Mouse (Mus musculus): ENCODE results near the gene D130043K22Rik.
A peak's percentile ranks its signal among the peaks of the same experiment; 100 is the strongest.

Gene D130043K22Rik

GRCm38 (mm10) chr13:24844983-24845955 lies at the start of gene D130043K22Rik:
D130043K22Rik (plus strand) TSS chr13:24845135.
- Histone ChIP-seq H3K27me3 (ENCODE audit: control insufficient read depth, insufficient read depth, low read length, poor library complexity, severe bottlenecking) (no peaks in the 10 kb centered on the region), H3K36me3 (ENCODE audit: control insufficient read depth, insufficient read depth, low read length, poor library complexity, severe bottlenecking) (no peaks in the 10 kb centered on the region)
- peak; percentile 33 for DNase-seq (ENCODE audit: low read depth, low spot score)

GRCm38 (mm10) chr13:24798686-24799085 lies 46.2 kb upstream of the D130043K22Rik start:
- H3K36me3 ChIP-seq (ENCODE audit: control insufficient read depth, insufficient read depth, low read length, poor library complexity, severe bottlenecking) = no peaks in the 10 kb centered on the region
- H3K27me3 ChIP-seq (ENCODE audit: control insufficient read depth, insufficient read depth, low read length, poor library complexity, severe bottlenecking) = no peaks in the 10 kb centered on the region
- no peak for DNase-seq (ENCODE audit: low read depth, low spot score)

- no peaks in the 10 kb centered on the region for H3K36me3 ChIP-seq (ENCODE audit: control insufficient read depth, insufficient read depth, low read length, poor library complexity, severe bottlenecking)
- DNase-seq (ENCODE audit: low read depth, low spot score) = no peak
- no peaks in the 10 kb centered on the region for H3K27me3 ChIP-seq (ENCODE audit: control insufficient read depth, insufficient read depth, low read length, poor library complexity, severe bottlenecking)
Measured at GRCm38 (mm10) chr13:24799378-24799777, 45.6 kb upstream of the D130043K22Rik start.

- Histone ChIP-seq H3K27me3 (ENCODE audit: control insufficient read depth, insufficient read depth, low read length, poor library complexity, severe bottlenecking) (no peaks in the 10 kb centered on the region), H3K36me3 (ENCODE audit: control insufficient read depth, insufficient read depth, low read length, poor library complexity, severe bottlenecking) (0 out of 2 replicates have a peak, but pooled peaks cover 2% of the 10 kb centered on the region)
- peak; percentile 44 for DNase-seq (ENCODE audit: low read depth, low spot score)
Measured at GRCm38 (mm10) chr13:24799925-24800673, 44.8 kb upstream of the D130043K22Rik start.

GRCm38 (mm10) chr13:24800674-24801307 lies 44.1 kb upstream of the D130043K22Rik start:
- DNase-seq (ENCODE audit: low read depth, low spot score) = peak; percentile 98
- peaks cover 5% of the 10 kb centered on the region; the same call in 1 of the 2 replicates for H3K36me3 ChIP-seq (ENCODE audit: control insufficient read depth, insufficient read depth, low read length, poor library complexity, severe bottlenecking)

GRCm38 (mm10) chr13:24801308-24801921 lies 43.5 kb upstream of the D130043K22Rik start, which contains the start of gene BC005537:
BC005537 (plus strand) TSS chr13:24801657.
- DNase-seq (ENCODE audit: low read depth, low spot score) = peak; percentile 74
- peaks cover 6% of the 10 kb centered on the region; the same call in 1 of the 2 replicates for H3K36me3 ChIP-seq (ENCODE audit: control insufficient read depth, insufficient read depth, low read length, poor library complexity, severe bottlenecking)

More at GRCm38 (mm10) chr13:24800674-24801307, 44.1 kb upstream of the D130043K22Rik start:
- H3K27me3 ChIP-seq (ENCODE audit: control insufficient read depth, insufficient read depth, low read length, poor library complexity, severe bottlenecking) = no peaks in the 10 kb centered on the region

GRCm38 (mm10) chr13:24802131-24802691 lies 42.7 kb upstream of the D130043K22Rik start:
- peak; percentile 61 for DNase-seq (ENCODE audit: low read depth, low spot score)
- Histone ChIP-seq H3K27me3 (ENCODE audit: control insufficient read depth, insufficient read depth, low read length, poor library complexity, severe bottlenecking) (no peaks in the 10 kb centered on the region), H3K36me3 (ENCODE audit: control insufficient read depth, insufficient read depth, low read length, poor library complexity, severe bottlenecking) (peaks cover 6% of the 10 kb centered on the region; the same call in 1 of the 2 replicates)

More at GRCm38 (mm10) chr13:24801308-24801921, 43.5 kb upstream of the D130043K22Rik start, which contains the start of gene BC005537:
- H3K27me3 ChIP-seq (ENCODE audit: control insufficient read depth, insufficient read depth, low read length, poor library complexity, severe bottlenecking) = no peaks in the 10 kb centered on the region

GRCm38 (mm10) chr13:24803196-24803595 lies 41.7 kb upstream of the D130043K22Rik start:
- peaks cover 8% of the 10 kb centered on the region; the same call in 1 of the 2 replicates for H3K36me3 ChIP-seq (ENCODE audit: control insufficient read depth, insufficient read depth, low read length, poor library complexity, severe bottlenecking)
- H3K27me3 ChIP-seq (ENCODE audit: control insufficient read depth, insufficient read depth, low read length, poor library complexity, severe bottlenecking) = no peaks in the 10 kb centered on the region
- DNase-seq (ENCODE audit: low read depth, low spot score) = no peak

GRCm38 (mm10) chr13:24806079-24806478 lies 38.9 kb upstream of the D130043K22Rik start:
- Histone ChIP-seq H3K27me3 (ENCODE audit: control insufficient read depth, insufficient read depth, low read length, poor library complexity, severe bottlenecking) (no peaks in the 10 kb centered on the region), H3K36me3 (ENCODE audit: control insufficient read depth, insufficient read depth, low read length, poor library complexity, severe bottlenecking) (peaks cover 16% of the 10 kb centered on the region; the same call in 1 of the 2 replicates)
- no peak for DNase-seq (ENCODE audit: low read depth, low spot score)

- Histone ChIP-seq H3K27me3 (ENCODE audit: control insufficient read depth, insufficient read depth, low read length, poor library complexity, severe bottlenecking) (no peaks in the 10 kb centered on the region), H3K36me3 (ENCODE audit: control insufficient read depth, insufficient read depth, low read length, poor library complexity, severe bottlenecking) (peaks cover 19% of the 10 kb centered on the region)
- no peak for DNase-seq (ENCODE audit: low read depth, low spot score)
Measured at GRCm38 (mm10) chr13:24812521-24812920, 32.4 kb upstream of the D130043K22Rik start.

GRCm38 (mm10) chr13:24814616-24815015 lies 30.3 kb upstream of the D130043K22Rik start:
- Histone ChIP-seq H3K36me3 (ENCODE audit: control insufficient read depth, insufficient read depth, low read length, poor library complexity, severe bottlenecking) (peaks cover 15% of the 10 kb centered on the region), H3K27me3 (ENCODE audit: control insufficient read depth, insufficient read depth, low read length, poor library complexity, severe bottlenecking) (no peaks in the 10 kb centered on the region)
- no peak for DNase-seq (ENCODE audit: low read depth, low spot score)

- H3K27me3 ChIP-seq (ENCODE audit: control insufficient read depth, insufficient read depth, low read length, poor library complexity, severe bottlenecking) = no peaks in the 10 kb centered on the region
- DNase-seq (ENCODE audit: low read depth, low spot score) = no peak
- peaks cover 9% of the 10 kb centered on the region for H3K36me3 ChIP-seq (ENCODE audit: control insufficient read depth, insufficient read depth, low read length, poor library complexity, severe bottlenecking)
Measured at GRCm38 (mm10) chr13:24816125-24817092, 28.5 kb upstream of the D130043K22Rik start.

- no peak for DNase-seq (ENCODE audit: low read depth, low spot score)
- no peaks in the 10 kb centered on the region for H3K27me3 ChIP-seq (ENCODE audit: control insufficient read depth, insufficient read depth, low read length, poor library complexity, severe bottlenecking)
- peaks cover 2% of the 10 kb centered on the region; the same call in 1 of the 2 replicates for H3K36me3 ChIP-seq (ENCODE audit: control insufficient read depth, insufficient read depth, low read length, poor library complexity, severe bottlenecking)
Measured at GRCm38 (mm10) chr13:24819931-24820330, 25.0 kb upstream of the D130043K22Rik start.
